Mouse (Mus musculus) embryonic stem cell, embryonic (primary cell): ENCODE measurements at regions not wholly inside any gene's neighbourhood (a gene's known extent, or its start where the extent isn't known, plus 50 kb on each side); places are given as distances from the start of the nearest gene placed in this dataset.
"Not testable (repeated sequence)": the region's sequence is repeated elsewhere in the genome, so short reads cannot be mapped to it uniquely, and the experiment has no call there.

Source experiments
- CTCF ChIA-PET, 4 experiments: fragments of 300-600 bp in 2 of 4; fragments of 350-600 bp in 2 of 4; sonication (Branson Sonifier 250); formaldehyde crosslinking; loops; one replicate each; lab custom pipeline; 2022; ENCODE audit warnings: inconsistent platforms in 2 of 4; lab: Charles Lee
- POLR2A ChIA-PET, 4 experiments: fragments of 300-600 bp in 2 of 4; fragments of 350-600 bp in 2 of 4; sonication (Branson Sonifier 250); formaldehyde crosslinking; loops; one replicate each; lab custom pipeline; 2022; ENCODE audit warnings: antibody characterized with exemption in 4 of 4, inconsistent platforms in 1 of 4; lab: Charles Lee

GRCm38 (mm10) chr13:111860931-111861330 is 52.1 kb upstream of the Map3k1 start:
- ChIA-PET POLR2A (interaction anchor here in 1 of 4 experiments (1.1 kb wide), 1 partner anchor 490 kb away, joined by 3 read pairs; no protein-coding TSS in a partner anchor), CTCF (no interaction called here)

DNA sequence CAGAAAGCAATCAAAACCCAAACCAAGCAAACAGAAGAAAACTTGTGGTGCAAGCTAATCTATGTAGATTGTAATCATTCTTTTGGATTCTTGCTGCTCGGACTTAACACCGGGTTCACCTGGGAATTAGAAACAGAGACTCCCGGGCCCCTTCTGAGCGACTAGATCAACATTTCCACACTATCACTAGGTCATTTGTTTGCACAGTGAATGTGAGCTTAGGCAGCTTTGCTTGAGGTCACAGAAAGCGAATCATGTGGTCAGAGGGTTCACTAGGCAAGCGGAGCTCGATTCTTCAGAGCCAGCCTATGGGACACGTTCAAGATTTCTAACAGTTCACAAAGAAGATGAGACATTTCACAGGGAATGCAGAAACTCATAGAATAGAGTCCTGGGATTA is 53.5 kb upstream of the Map3k1 start:
- ChIA-PET CTCF (no interaction called here), POLR2A (interaction anchor here in 1 of 4 experiments (0.6 kb wide), 1 partner anchor 124 kb away, joined by 3 read pairs; no protein-coding TSS in a partner anchor)

- CTCF ChIA-PET, result no interaction called here
- POLR2A ChIA-PET, result no interaction called here
Observed at GRCm38 (mm10) chr13:111865956-111866355, 57.2 kb upstream of the Map3k1 start.

DNA sequence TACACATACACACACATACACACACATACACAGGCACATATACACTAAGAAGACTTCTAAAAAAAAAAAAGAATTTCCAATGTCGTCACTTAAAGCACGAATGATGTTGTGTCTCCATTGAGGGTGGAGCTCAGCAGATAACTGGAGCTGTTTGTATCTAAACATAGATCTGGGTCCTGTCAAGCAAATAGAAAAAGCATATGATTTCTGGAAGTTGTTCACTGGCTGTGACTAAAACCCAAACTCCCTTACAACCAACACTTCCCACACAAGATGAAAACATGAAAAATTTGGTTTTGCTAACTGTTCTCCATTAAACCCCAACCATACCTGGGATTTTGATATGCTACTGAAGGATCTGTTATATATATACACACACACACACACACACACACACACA is 58.5 kb upstream of the Map3k1 start:
- CTCF ChIA-PET, result interaction anchor here in 2 of 4 experiments (0.6 to 1.1 kb wide), 2 partner anchors 37 to 249 kb away, joined by 3 read pairs; no protein-coding TSS in a partner anchor
- POLR2A ChIA-PET, result interaction anchor here (0.5 to 1.9 kb wide), 6 partner anchors 11 to 1111 kb away, joined by 3 to 4 read pairs (median 4); no protein-coding TSS in a partner anchor

- POLR2A ChIA-PET, result interaction anchor here (0.5 to 1.9 kb wide), 8 partner anchors 12 to 1111 kb away, joined by 3 to 4 read pairs (median 4); no protein-coding TSS in a partner anchor
- CTCF ChIA-PET, result interaction anchor here in 3 of 4 experiments (0.6 to 1.1 kb wide), 4 partner anchors 36 to 258 kb away, joined by 3 read pairs; no protein-coding TSS in a partner anchor
Observed at GRCm38 (mm10) chr13:111867763-111868725, 59.3 kb upstream of the Map3k1 start.

DNA sequence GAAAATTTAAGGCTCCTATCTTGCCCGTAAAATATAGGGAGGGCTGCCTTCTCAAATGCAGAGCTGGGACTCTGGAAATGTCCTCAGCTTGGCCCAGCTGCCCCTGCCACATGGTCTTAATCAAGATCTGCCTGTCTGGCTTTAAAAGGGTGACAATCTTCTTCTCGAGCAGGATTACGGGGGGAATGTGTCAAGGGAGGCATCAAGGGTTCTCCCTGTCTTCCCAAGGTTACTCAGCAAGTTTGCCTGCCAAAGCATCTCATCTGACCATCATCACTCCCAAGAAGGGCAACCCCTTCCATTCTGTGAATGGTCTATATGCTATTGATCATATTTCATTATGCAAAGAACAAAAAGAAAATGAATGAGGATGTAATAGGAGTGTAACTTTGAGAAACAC is 60.2 kb upstream of the Map3k1 start:
- CTCF ChIA-PET, result interaction anchor here in 1 of 4 experiments (0.6 kb wide), 1 partner anchor 257 kb away, joined by 3 read pairs; no protein-coding TSS in a partner anchor
- POLR2A ChIA-PET, result interaction anchor here in 2 of 4 experiments (0.6 kb wide), 2 partner anchors 95 to 502 kb away, joined by 3 read pairs; no protein-coding TSS in a partner anchor

DNA sequence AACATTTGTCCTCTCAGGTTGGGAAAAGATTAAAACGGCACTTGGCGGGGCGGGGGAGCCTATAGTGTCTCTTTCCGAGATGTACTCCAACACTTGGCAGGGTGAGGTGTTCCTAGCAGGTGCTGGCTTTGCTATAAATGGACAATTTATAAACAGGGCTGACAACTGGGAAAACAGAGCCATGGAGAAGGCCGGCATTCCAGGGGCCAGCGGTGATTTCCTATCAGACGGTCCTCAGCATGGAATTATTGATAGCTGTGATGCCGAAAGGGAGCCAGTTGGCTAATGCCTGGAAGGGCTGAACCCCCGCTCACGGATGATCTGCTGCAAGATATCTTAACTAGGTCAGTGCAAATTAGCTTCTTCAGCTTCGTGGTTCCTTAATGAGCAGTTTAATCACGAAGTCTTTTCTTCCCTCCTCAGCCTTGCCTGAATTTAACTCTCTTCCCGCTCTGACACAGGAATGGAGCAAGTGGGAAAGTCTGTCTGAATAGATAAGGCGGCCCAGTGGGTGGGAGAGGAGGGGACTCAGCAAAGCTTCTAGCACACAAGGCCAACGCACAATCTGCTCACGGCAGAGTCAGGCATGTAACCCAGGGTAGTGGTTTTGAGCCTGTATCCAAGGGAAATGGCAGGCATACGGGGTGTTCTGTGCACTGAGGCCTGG is 61.1 kb upstream of the Map3k1 start:
- CTCF ChIA-PET, result no interaction called here
- POLR2A ChIA-PET, result interaction anchor here in 1 of 4 experiments (0.9 kb wide), 1 partner anchor 34 kb away, joined by 3 read pairs; no protein-coding TSS in a partner anchor

DNA sequence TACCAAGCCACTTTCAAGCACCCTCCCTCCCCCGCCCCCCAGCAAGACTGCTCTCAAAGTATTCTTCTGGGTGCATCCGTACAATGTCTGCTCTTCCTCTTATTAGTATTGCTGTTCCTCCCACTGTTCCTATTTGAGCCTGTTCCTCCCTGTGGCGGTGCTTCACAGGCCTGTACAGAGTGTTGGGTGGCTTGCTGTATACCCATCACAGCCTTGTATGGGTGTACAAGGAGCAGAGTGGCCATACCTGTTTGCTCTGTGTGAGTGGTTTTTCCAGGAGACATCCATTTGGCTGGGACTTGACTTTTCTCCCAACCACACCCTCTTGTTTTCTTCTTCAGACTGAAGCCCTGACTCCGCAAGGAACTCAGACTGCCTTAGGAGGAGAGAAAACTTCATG is 61.7 kb upstream of the Map3k1 start:
- POLR2A ChIA-PET, result interaction anchor here in 1 of 4 experiments (0.9 kb wide), 1 partner anchor 33 kb away, joined by 3 read pairs; no protein-coding TSS in a partner anchor
- CTCF ChIA-PET, result no interaction called here

- ChIA-PET CTCF (no interaction called here), POLR2A (interaction anchor here in 1 of 4 experiments (0.7 kb wide), 1 partner anchor 32 kb away, joined by 3 read pairs; no protein-coding TSS in a partner anchor)
Observed at GRCm38 (mm10) chr13:111871672-111872410, 63.0 kb upstream of the Map3k1 start.

- POLR2A ChIA-PET, result no interaction called here
Observed at GRCm38 (mm10) chr13:111874330-111874729, 65.5 kb upstream of the Map3k1 start.

GRCm38 (mm10) chr13:111876404-111876803 is 67.6 kb upstream of the Map3k1 start:
- CTCF ChIA-PET, result no interaction called here
- POLR2A ChIA-PET, result no interaction called here

More at GRCm38 (mm10) chr13:111874330-111874729, 65.5 kb upstream of the Map3k1 start:
- CTCF ChIA-PET, result no interaction called here

GRCm38 (mm10) chr13:111876847-111877246 is 68.1 kb upstream of the Map3k1 start:
- POLR2A ChIA-PET, result no interaction called here
- CTCF ChIA-PET, result no interaction called here

DNA sequence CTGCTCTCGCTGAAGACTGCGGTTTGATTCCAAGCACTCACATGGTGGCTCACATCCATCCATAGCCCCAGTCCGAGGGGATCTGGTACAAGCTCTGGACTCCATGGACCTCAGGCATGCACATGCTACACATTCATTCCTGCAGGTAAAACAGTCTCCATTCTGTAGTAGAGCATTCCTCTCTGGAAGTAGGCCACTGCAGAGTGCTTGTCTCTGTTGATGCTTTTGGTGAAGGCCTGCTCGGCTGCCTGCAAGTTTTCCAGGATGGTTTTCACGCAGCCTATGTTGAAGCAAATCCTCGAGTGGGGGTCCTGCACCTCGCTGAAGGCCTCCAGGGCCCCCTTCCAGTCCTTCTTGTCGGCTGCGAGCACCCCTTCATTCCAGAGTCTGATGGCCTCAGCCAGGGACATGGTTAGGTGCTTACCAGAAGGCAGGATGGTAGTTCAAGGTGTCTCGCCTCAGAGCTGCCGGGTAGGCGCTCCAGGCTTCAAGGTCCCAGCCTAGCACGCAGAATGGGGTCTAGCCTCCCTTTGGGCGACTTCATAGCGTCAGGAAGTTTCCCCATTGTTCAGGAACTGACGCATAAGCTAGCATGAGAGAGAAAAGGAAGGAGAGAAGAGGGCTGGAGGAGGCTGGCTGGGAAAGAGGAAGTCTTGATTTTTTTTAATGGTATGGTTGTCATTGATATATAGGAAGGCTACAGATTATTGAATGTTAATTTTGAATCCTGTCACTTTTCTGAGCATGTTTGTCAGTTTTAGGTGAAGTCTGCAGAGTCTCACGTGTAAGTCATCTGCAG is 75.2 kb upstream of the Map3k1 start:
- POLR2A ChIA-PET, CTCF ChIA-PET: not testable (repeated sequence)

GRCm38 (mm10) chr13:111890792-111891191 is 82.0 kb upstream of the Map3k1 start:
- POLR2A ChIA-PET, result interaction anchor here in 1 of 4 experiments (2.0 kb wide), 1 partner anchor 13 kb away, joined by 5 read pairs; no protein-coding TSS in a partner anchor
- CTCF ChIA-PET, result no interaction called here

GRCm38 (mm10) chr13:111892141-111892540 is 83.3 kb upstream of the Map3k1 start:
- CTCF ChIA-PET, result no interaction called here
- POLR2A ChIA-PET, result no interaction called here

GRCm38 (mm10) chr13:111893221-111893713 is 84.5 kb upstream of the Map3k1 start:
- POLR2A ChIA-PET, result interaction anchor here in 1 of 4 experiments (1.2 kb wide), 1 partner anchor 12 kb away, joined by 4 read pairs; no protein-coding TSS in a partner anchor

GRCm38 (mm10) chr13:111894804-111895478 is 86.1 kb upstream of the Map3k1 start:
- ChIA-PET CTCF (no interaction called here), POLR2A (interaction anchor here in 3 of 4 experiments (0.6 to 1.9 kb wide), 18 partner anchors 9 to 405 kb away, joined by 3 to 11 read pairs (median 4); partner anchors contain the start of gene Gpbp1 (in 1 of the 3))

More at GRCm38 (mm10) chr13:111893221-111893713, 84.5 kb upstream of the Map3k1 start:
- CTCF ChIA-PET, result no interaction called here
